Mouse (Mus musculus) liver, embryonic 11.5 days (tissue): ENCODE measurements around the gene Cstb. TPM values are rescaled to one million over a fixed set of nuclear protein-coding genes. Genes with fewer than 3 reads are reported as not detected.

ENCODE experiments used
- ATAC-seq: fragments of 200-750 bp; cut with Nextera tagmentation; replicated peaks from 2 replicates; pipeline ENCODE4 v1.8.0; 2017; ENCODE audit warnings: moderate number of reproducible peaks, mild to moderate bottlenecking, moderate TSS enrichment, moderate library complexity; ENCODE audit not compliant: low FRiP score
- DNase-seq: peaks from one replicate; pipeline ENCODE4 v3.0.0-alpha.2; 2017; ENCODE audit warnings: low spot score
- H3K27ac ChIP-seq: fragments of 300-500 bp; sonication (generic); 2 replicates; pipeline ENCODE4 v1.5.1; 2014; ENCODE audit warnings: mild to moderate bottlenecking, low read depth, low read length, control low read depth
- H3K27me3 ChIP-seq: fragments of 300-500 bp; sonication (generic); replicated peaks from 2 replicates; pipeline ENCODE4 v1.6.1; 2014; ENCODE audit warnings: low read length, mixed read lengths; ENCODE audit not compliant: control insufficient read depth, insufficient read depth
- H3K36me3 ChIP-seq: fragments of 300-500 bp; sonication (generic); 2 replicates; pipeline ENCODE4 v1.6.1; 2014; ENCODE audit warnings: mild to moderate bottlenecking, low read length, moderate library complexity, mixed read lengths; ENCODE audit not compliant: control insufficient read depth, insufficient read depth
- H3K4me1 ChIP-seq: fragments of 300-500 bp; sonication (generic); replicated peaks from 2 replicates; pipeline ENCODE4 v1.6.1; 2014; ENCODE audit warnings: low read length, mixed read lengths; ENCODE audit not compliant: control insufficient read depth, insufficient read depth
- H3K4me2 ChIP-seq: fragments of 300-500 bp; sonication (generic); 2 replicates; pipeline ENCODE4 v1.6.1; 2014; ENCODE audit warnings: mild to moderate bottlenecking, control low read depth, moderate library complexity
- H3K4me3 ChIP-seq: fragments of 300-500 bp; sonication (generic); 2 replicates; pipeline ENCODE4 v1.5.1; 2014; ENCODE audit warnings: low read depth, low read length, control low read depth
- H3K9ac ChIP-seq: fragments of 300-500 bp; sonication (generic); 2 replicates; pipeline ENCODE4 v1.6.1; 2014; ENCODE audit warnings: low read depth, low read length, control low read depth
- H3K9me3 ChIP-seq: fragments of 300-500 bp; sonication (generic); 2 replicates; pipeline ENCODE4 v1.6.1; 2016; ENCODE audit warnings: low read length, inconsistent platforms, mixed read lengths; ENCODE audit not compliant: control insufficient read depth
- WGBS: fragments of 180-500 bp; shearing (Covaris S2); extraction: QIAGEN DNeasy Blood & Tissue Kit; methylation state at CpG from one replicate; pipeline ENCODE4 v1.1.7; 2014; 5-methylcytosine and 5-hydroxymethylcytosine counted together
- polyA plus RNA-seq: library from polyadenylated mRNA; unstranded; fragments of >200 nt; fragmentation: Nextera tagmentation; extraction: Ambion mirVana; gene quantifications from 2 replicates; pipeline ENCODE4 v1.2.1, GENCODE M21; 2014

Cstb gene
- polyA plus RNA-seq, 1 experiment from 2014 or later, result 148 TPM

GRCm38 (mm10) chr10:78395819-78396624 is 29.4 kb upstream of the Cstb start:
- H3K27ac ChIP-seq, result no peak overlapping the region
- H3K9ac ChIP-seq, result no peak overlapping the region
- H3K4me3 ChIP-seq, result no peak overlapping the region
- H3K27me3 ChIP-seq, result peaks cover 12% of the 10 kb centered on the region
- no peak overlapping the region for H3K4me2 ChIP-seq
- H3K4me1 ChIP-seq, result peaks cover 23% of the 10 kb centered on the region
- H3K36me3 ChIP-seq, result peaks cover 15% of the 10 kb centered on the region
- no peak for ATAC-seq
- peak; percentile 89 for DNase-seq
- H3K9me3 ChIP-seq, result no peaks in the 10 kb centered on the region
- WGBS, result 14% methylated on average over 17 of the region's 17 CpGs

GRCm38 (mm10) chr10:78396625-78396885 is 28.9 kb upstream of the Cstb start:
- Histone ChIP-seq H3K36me3 (peaks cover 20% of the 10 kb centered on the region), H3K27ac (no peak overlapping the region), H3K4me2 (no peak overlapping the region), H3K27me3 (peaks cover 7% of the 10 kb centered on the region; the same call in 1 of the 2 replicates), H3K9ac (no peak overlapping the region), H3K9me3 (no peaks in the 10 kb centered on the region), H3K4me1 (peaks cover 25% of the 10 kb centered on the region), H3K4me3 (no peak overlapping the region)
- ATAC-seq, result no peak
- DNase-seq, result no peak
- 60% methylated on average over 4 of the region's 4 CpGs for WGBS

GRCm38 (mm10) chr10:78399090-78399657 is 26.3 kb upstream of the Cstb start:
- Histone ChIP-seq H3K4me1 (peaks cover 23% of the 10 kb centered on the region), H3K36me3 (peaks cover 44% of the 10 kb centered on the region), H3K4me2 (no peak overlapping the region), H3K4me3 (no peak overlapping the region), H3K27ac (peak overlapping the region; percentile 56; the same call in 1 of the 2 replicates), H3K9ac (no peak overlapping the region), H3K27me3 (no peaks in the 10 kb centered on the region), H3K9me3 (no peaks in the 10 kb centered on the region)
- ATAC-seq, result peak; percentile 83
- 42% methylated on average over 17 of the region's 17 CpGs for WGBS
- DNase-seq, result no peak

- no peak for ATAC-seq
- Histone ChIP-seq H3K36me3 (peaks cover 61% of the 10 kb centered on the region), H3K27ac (no peak overlapping the region), H3K4me1 (peaks cover 23% of the 10 kb centered on the region), H3K9me3 (no peaks in the 10 kb centered on the region), H3K27me3 (no peaks in the 10 kb centered on the region), H3K9ac (no peak overlapping the region), H3K4me2 (no peak overlapping the region), H3K4me3 (no peak overlapping the region)
- WGBS, result 88% methylated on average over 2 of the region's 2 CpGs
- no peak for DNase-seq
These were observed 24.3 kb upstream of the Cstb start for GRCm38 (mm10) chr10:78401127-78401526.

GRCm38 (mm10) chr10:78402301-78402922 is 23.1 kb upstream of the Cstb start:
- Histone ChIP-seq H3K9me3 (no peaks in the 10 kb centered on the region), H3K36me3 (peaks cover 73% of the 10 kb centered on the region), H3K4me3 (no peak overlapping the region), H3K27me3 (no peaks in the 10 kb centered on the region), H3K9ac (no peak overlapping the region), H3K4me1 (peaks cover 28% of the 10 kb centered on the region), H3K27ac (no peak overlapping the region), H3K4me2 (no peak overlapping the region)
- no peak for DNase-seq
- ATAC-seq, result no peak
- 92% methylated on average over 14 of the region's 14 CpGs for WGBS

GRCm38 (mm10) chr10:78406152-78406551 is 19.3 kb upstream of the Cstb start:
- WGBS, result 63% methylated on average over 6 of the region's 6 CpGs
- DNase-seq (no peak), ATAC-seq (0 out of 2 replicates have a peak, but pooled peaks have one; percentile 23)
- Histone ChIP-seq H3K9me3 (no peaks in the 10 kb centered on the region), H3K4me2 (no peak overlapping the region), H3K27me3 (no peaks in the 10 kb centered on the region), H3K36me3 (peaks cover 88% of the 10 kb centered on the region), H3K4me3 (no peak overlapping the region), H3K4me1 (peaks cover 8% of the 10 kb centered on the region), H3K27ac (no peak overlapping the region), H3K9ac (no peak overlapping the region)

GRCm38 (mm10) chr10:78407132-78407531 is 18.3 kb upstream of the Cstb start:
- Histone ChIP-seq H3K27me3 (no peaks in the 10 kb centered on the region), H3K9me3 (no peaks in the 10 kb centered on the region), H3K27ac (no peak overlapping the region), H3K4me1 (peaks cover 11% of the 10 kb centered on the region), H3K4me2 (no peak overlapping the region), H3K4me3 (no peak overlapping the region), H3K9ac (no peak overlapping the region), H3K36me3 (peaks cover 80% of the 10 kb centered on the region)
- no peak for DNase-seq
- peak; percentile 53; the same call in 1 of the 2 replicates for ATAC-seq
- WGBS, result 57% methylated on average over 4 of the region's 4 CpGs

- Histone ChIP-seq H3K9me3 (no peaks in the 10 kb centered on the region), H3K9ac (no peak overlapping the region), H3K27me3 (no peaks in the 10 kb centered on the region), H3K27ac (no peak overlapping the region), H3K4me3 (no peak overlapping the region), H3K36me3 (peaks cover 60% of the 10 kb centered on the region), H3K4me1 (peaks cover 11% of the 10 kb centered on the region), H3K4me2 (no peak overlapping the region)
- DNase-seq (no peak), ATAC-seq (no peak)
- 87% methylated on average over 9 of the region's 9 CpGs for WGBS
These were observed 16.3 kb upstream of the Cstb start for GRCm38 (mm10) chr10:78409035-78409788.
